Mouse (Mus musculus) heart, adult 2 months (tissue): ENCODE measurements around the gene Ccnd3.

Experiments
- CTCF ChIP-seq: fragments of 200-600 bp; IDR thresholded peaks from 2 replicates; pipeline ENCODE4 v1.8.1; 2022; ENCODE audit warnings: antibody characterized with exemption, mild to moderate bottlenecking, moderate library complexity
- EP300 ChIP-seq: fragments of 200-500 bp; IDR thresholded peaks from 2 replicates; pipeline ENCODE4 v1.6.1; 2011; ENCODE audit warnings: low read depth, low read length, control low read depth; ENCODE audit not compliant: insufficient read depth
- POLR2A ChIP-seq: fragments of 200-500 bp; IDR thresholded peaks from 2 replicates; pipeline ENCODE4 v1.6.1; 2011; ENCODE audit warnings: mild to moderate bottlenecking, low read depth, low read length, control low read depth; ENCODE audit not compliant: insufficient read depth

DNA sequence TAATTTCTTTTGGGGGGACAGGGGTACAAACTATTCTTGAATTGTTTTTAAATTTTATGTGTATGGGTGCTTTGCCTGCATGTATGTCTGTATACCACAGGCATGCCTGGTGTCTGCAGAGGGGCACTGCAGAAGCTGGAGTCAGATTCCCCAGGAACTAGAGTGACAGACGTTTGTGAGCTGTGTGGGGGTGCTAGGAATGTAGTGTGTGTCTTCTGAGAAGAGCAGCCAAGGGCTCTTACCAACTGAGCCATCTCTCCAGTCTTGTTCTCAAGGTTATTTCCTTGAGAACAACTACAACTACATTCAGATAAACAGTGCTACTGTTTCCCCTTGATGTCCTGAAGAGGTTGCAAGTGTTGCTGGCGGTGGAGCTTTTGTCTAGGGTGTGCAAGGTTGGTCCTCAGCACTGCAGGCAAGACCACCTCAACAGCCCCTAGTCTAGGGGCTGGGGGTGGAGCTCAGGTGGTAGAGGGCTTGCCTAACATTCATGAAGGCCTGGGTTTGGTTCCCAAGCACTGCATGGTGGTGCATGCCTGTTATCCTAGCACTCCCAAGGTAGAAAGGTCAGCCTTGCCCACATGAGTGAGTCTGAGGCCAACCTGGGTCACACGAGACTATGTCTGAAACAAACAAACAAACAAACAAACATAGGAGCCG is 127.5 kb downstream of the Ccnd3 start:
- TF ChIP-seq POLR2A (no peak), CTCF (no peak), EP300 (no peak)
